Mouse (Mus musculus) spleen, postnatal 14 days (tissue): Measurements from ENCODE around the gene Ccl9.
"Not testable (repeated sequence)": the region's sequence is repeated elsewhere in the genome, so short reads cannot be mapped to it uniquely, and the experiment has no call there.

Source experiments
- DNase-seq, 2 experiments: peaks; one replicate each; pipeline ENCODE4 v3.0.0; 2021 to 2022; ENCODE audit warnings: low spot score in 2 of 2

The Ccl9 gene

DNA sequence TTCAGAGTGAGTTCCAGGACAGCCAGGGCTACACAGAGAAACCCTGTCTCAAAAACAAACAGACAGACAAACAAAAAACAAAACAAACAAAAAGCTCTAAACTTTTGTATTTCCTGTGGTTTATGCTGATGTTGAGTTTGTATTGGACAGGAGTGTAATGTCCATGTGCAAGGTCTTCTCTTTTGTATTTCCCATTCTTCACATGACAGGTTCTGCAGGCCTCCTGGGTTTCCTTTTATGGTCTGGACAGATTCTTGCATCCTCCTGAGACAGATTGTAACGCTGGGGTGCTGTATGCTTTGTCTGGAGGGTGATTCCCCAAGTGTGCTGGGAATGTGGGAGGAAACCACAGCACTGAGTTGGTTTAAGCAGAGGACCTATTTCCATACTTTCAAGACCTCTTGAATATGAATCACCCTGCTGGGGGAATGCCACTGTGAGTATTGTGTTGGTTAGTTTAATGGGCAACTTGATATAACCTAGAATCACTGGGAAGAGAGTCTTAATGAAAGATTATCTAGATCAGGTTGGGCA is 2.3 kb upstream of the Ccl9 start:
- no peak for DNase-seq

DNA sequence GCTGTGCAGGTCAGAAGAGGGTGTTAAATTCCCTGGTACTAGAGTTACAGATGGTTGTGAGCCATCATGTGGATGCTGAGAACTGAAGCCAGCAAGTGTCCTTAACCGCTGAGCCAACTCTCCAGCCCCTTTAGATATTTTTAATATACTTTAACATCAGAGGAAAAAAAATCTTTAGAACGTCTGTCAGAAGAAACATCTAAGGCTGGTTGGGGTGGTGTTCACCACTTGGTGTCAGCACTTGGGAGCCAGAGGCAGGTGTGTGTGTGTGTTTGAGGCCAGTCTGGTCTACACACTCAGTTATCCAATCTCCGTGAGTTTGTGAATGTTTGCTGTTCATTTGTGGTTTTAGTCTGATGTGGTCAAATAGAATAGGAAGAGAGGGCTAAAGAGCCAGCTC is 563 bp upstream of the Ccl9 start:
- no peak for DNase-seq

DNA sequence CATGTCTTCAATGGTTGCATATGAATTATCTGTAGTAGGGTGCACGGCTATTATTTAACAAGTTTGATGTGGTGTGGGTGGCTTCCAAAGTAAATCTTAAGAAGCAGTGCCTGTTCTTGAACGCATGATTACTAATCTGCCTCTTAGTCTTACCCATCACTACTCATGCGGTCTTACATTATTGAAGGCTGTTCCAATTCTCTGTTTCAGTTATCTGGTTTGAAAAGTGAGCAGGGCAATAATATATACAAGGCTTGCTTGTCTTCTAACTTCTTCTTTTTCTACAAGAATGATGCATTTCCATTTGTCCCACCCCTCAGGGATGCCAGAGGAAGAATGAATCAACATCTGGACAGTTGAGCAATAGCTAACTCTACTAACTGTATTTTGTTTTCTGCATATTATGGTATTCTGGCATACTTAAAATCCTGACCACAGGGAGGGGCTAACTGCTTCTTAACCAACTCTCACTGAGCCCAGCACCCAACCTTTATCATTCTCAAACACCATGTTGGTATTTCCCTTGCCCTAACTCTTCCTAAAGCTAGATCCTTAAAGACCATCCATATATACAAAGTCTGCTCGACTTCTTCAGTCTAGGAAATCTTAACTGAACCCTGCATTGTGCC is 1.4 kb downstream of the Ccl9 start:
- no peak for DNase-seq

DNA sequence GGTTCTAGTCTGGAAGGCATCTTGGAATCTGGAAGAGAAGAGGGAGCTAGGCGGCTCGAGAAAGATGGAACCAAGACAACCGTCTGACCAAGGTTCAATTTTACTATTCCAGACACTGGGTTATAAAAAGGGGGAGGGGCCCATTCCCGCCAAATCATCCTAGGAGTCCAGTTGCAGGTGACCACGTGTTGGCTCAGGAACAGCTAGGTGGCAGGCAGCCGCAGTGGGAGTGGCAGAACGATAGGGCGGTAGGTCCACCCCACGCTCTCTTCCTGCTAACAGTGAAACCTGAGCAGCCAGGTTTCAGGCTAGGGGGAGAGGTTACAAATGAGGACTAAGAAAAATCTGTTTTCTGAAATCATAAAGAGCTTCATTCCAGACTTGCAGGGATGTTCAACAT is 5.6 kb downstream of the Ccl9 start:
- no peak for DNase-seq

DNA sequence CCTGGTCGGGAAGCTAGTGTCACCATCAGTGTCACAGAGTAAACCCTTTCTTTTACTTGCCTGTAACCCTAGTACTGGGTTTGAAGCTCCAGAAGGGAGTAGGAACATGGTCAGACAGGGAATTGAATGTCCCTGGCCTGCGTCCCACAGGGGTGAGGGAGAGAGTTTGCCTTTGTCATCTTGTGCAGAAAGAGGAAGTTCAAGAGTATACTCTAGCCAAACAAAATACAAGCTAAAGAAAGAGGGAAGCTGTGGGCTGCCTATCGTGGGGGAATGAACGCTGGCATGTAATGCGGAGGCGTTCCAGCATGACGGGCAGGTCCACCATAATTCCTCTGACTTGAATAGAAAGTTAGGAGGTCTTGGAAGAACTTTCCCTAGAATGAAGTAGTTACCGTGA is 6.2 kb downstream of the Ccl9 start:
- no peak for DNase-seq

DNA sequence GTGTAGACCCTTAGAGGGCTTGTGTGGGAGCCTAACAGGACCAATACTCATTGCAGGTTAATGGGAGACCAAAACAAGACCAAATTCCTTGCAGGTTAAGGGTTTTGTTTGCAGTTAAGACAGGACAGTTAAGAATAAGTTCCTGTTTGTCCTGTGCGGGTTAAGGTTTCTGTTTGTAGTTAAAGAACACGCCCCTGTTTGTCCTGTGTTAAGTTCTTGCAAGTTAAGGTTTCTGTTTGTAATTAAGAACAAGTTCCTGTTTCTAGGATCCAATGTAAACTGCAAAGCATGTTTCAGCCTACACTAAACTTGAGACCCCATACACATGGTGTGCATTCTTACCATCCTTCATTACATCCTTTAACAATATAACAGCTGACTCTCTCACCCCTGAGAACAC is 8.2 kb downstream of the Ccl9 start:
- DNase-seq: no peak

DNA sequence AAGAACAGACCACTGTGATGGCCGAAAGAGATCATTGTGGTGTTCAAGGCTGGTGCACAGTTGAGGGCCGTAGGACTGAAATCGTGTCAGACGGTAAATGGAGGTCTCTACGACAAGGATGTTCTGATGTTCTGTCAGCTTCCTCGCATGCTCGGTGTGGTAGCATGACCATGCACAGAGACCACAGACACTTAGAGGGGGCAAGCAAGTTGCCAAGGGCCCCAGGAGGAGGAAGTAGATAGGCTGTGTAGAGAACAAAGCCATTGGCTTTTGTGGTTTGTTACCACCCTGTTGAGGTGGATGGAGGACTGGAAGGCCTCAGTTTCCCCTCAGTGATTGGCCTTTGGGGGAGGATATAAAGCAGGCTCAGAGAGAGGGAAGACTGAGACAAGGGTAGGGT is 9.2 kb downstream of the Ccl9 start:
- no peak for DNase-seq

DNA sequence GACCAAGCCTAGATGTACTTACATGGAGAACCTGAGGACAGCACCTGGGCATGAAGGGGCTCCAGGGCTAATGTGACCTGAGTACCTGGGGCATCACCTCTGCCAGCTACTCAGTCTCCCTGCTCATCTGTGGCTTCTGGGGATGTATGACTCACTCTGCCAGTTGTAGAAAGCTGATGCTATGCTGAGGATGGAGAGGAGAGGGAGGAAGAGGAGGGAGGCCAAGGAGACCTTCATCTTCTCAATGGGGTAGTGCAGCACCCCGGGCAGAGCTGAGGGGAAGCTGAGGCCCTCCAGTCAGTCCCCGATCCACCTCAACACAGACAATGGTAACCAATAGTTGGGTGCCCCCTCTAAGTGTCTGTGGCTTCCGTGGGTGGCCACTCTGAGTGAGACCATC is 9.7 kb downstream of the Ccl9 start:
- DNase-seq: no peak

DNA sequence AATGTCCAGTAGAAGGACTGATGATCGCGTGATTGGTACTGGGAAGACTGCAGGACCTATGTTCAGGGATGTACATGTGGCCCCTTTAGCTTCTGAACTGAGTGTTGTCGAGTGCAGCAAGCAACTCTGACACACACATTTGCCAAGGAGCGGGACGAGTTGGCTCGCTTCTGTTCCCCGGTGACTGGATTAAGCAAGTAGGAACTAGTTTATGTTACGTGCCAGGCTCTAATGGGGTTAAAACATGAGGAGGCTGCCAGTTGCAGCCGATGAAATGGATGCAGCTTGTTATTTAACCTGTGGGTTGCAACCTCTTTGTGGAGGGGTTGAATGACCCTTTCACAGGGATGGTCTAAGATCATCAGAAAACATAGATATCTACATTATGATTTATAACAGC is 10.4 kb downstream of the Ccl9 start:
- DNase-seq: no peak

DNA sequence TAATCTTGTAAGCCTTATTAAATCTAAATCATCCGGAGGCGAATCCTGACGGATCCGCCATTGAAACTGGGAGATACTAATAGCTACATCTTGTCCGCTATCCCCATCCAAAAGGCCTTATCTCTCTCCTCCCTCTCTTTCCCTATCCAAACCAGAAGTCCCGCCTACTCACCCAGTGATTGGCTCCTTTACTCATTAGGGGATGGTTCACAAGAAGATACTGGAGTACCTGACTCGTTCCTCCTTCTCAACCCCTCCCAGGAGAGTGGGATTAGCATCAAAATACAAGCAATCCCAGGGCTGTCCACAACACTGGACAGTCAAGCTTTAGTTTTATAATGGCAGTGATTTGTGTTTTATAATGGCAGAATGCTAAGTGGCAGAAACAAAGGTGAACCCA is 11.1 kb downstream of the Ccl9 start:
- DNase-seq: no peak

DNA sequence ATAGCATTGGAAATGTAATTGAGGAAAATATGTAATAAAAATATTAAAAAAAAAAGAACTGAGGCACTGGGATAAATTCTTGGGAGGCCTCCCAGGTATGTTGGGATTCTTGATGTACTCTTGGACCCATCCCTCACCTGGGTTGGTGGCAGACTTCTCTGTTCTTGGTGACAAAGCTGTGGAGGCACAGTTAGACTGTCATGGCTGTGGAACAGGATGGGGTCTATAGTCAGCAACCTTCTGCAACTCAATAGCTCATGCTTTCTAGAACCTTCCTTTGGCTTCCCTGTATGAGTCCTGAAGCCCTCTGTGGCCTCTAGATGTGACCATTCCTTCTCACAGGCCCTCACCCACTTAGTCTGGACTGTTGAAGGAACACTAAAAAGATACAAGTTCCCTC is 11.8 kb downstream of the Ccl9 start:
- no peak for DNase-seq

DNA sequence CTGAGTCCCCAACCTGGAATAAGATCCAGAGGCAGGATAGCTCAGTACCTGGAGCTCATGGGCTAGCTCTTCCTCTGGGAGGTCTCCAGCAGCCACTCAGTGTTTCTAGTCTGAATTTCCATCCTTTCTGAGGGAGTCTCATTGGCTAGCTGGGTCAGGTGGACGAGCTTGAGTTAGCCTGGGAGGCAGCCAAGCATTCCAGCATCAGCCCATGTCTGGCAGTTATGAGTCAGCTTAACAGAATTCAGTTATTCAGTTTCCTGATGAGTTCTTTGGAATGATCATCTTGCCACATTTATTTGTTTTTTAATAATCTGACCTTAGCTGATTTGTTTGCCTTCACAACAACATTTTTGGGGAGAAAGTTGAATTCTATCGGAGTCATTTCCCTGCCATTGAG is 14.7 kb downstream of the Ccl9 start:
- DNase-seq: no peak

DNA sequence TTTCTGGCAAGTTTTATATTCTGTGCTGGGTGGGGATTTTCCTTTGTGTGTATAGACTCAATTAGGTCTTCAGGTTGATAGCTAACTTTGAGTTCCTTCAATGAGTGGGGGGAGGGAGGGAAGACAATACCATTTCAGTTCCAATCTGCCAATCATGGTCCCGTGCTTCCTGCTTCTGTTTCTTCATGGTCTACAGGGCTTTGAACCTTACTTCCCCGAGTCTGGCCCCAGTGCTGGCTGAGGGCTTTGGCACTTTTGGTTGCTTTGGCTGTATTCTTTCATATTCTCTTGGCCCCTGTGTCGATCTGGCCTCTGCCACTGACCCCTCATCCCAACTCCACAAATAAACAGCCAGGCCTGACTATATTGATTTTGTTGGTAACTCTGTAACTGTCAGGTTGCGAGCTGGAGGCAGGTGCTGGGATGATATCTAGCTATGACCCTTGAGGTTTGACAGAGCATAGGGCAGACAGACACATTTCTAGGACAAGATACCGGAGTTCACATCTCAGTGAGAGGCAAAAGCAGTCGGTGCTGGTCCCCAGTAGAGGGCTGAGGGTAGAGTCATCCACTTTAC is 16.0 kb downstream of the Ccl9 start:
- DNase-seq: no peak

DNA sequence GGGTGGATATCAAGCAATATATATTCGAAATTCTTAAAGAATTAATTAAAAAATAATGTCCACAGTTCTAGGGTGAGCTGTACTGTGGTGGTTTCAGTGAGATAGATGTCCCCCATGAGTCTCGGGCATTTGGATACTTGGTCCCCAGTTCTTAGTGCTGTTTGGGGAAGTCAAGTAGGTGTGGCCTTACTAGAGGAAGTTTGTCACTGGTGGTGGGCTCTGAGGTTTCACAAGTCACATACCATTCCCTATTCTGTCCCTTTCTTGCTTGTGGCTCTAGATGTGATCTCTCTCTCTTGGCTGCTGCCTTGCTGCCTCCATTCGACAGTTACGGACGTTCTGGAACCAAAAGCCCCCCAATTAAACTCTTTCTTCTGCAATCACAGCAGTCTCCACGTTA is 18.0 kb downstream of the Ccl9 start:
- no peak for DNase-seq

DNA sequence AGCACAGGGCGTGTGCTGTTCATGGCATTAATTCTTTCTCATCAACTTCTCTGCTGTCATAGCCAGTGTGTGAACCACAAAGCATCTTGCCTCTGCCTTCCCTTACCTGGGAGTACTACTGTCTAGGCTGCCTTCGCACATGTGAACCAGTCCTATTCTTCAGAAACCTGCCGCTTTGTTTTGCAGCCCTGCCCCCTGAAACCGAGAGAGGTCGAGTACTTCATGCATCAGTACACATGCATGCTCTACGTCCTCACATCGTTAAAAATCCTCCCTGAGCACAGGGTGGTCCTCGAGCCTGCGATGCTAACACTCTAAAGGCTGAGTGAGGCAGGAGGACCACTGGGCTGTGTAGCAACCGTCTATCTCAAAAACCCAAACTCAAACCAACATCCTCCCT is 21.4 kb downstream of the Ccl9 start:
- no peak for DNase-seq

DNA sequence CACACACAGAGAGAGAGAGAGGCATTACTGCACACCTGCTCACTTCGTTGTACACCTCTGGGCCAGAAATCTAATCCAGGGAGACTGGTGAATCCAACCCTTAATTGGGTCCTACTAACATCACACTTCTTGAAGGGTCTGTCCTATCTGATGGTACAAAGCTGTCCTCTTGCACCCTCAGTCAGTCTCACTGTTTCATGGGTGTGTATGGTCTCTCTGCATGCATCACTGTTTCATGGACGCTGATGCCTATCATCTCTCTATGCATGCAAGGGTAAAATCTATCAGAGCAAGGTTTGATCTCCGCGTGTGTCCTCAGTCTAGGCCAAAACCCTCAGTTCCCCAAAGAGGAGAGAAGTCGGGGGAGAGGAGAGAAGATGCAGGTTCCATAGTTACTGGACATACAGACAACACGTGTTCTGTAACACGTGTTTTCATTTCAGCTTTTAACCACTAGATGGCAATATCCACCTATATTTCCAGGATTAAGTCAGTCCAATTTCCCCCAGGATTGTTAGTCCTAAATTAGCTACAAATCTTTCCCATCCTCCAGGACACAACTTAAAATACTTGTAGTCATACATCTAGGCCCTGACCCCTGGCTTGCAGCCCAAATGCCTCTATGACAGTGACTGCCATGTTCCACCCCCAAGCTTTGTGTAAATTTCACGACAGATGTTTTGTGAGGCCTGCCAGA is 22.2 kb downstream of the Ccl9 start:
- DNase-seq: no peak

DNA sequence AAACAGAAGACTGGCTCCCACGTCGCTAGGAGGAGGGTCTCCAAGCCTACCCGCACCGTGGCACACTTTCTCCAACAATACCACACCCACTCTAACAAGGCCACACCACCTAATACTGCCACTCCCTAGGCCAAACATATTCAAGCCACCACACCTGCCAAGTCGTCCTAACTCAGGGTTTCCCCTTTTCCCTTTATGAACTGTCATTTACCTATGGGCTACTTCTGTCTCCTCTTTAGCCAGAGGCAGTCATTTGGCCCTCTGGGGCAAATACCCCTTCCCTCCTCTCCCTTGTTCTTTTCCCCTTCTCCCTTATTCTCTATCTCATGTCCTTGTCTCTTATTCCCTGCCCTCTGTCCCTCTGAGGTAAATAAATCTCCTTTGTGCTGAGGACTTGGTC is 26.8 kb downstream of the Ccl9 start:
- no peak for DNase-seq

DNA sequence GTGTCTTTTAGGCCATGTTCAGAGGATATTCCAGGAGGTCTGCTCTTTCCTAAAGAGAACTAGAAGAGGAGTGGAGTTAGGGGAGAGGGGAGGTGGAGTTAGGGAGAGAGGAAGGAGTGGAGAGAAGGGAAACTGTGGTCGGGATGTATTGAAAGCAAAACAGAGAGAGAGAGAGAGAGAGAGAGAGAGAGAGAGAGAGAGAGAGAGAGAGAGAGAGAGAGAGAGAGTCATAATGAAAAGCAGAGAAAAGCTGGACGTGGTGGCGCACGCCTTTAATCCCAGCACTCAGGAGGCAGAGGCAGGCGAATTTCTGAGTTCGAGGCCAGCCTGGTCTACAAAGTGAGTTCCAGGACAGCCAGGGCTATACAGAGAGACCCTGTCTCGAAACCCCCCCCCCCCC is 27.4 kb downstream of the Ccl9 start:
- DNase-seq: not testable (repeated sequence)

DNA sequence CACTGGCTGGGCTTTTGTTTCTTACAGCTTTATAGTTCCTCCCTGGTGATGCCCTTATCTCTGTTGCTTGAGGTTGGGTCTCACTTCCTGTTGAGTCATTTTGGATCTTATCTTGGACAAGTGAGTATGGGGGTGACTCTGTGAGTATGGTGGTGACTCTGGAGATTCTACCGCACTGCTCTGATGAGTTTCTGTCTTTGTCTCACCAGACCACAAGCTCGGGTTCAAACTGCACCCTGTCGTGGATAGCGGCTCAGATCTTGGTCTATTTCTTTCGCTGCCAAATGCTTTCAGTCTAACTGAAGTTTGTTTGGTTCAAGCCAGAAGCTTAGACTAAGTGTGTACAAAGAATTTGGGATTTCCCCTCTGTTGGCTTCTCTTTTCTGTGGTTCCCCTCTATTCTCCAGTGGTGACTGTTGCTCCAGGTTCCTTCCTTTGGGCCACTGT is 28.2 kb downstream of the Ccl9 start:
- no peak for DNase-seq

DNA sequence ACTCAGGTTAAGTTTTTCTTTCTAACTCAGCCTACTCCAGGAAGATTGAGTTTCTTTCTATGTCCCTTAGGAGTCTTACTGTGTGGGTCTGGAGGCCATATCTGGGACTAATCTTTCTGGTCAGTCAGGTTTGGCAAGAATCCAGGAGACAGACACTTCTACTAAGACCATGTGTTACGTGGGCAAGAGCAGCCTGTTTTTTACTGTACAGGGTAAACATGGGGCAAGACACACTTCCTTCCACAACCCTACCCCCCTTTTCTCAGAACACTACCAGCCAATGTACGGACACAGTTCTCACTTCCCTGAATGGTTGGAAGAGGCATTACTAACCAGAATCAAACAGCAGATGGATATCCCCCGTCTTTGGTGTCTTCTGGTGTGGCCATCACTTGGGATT is 34.2 kb downstream of the Ccl9 start:
- DNase-seq: no peak

DNA sequence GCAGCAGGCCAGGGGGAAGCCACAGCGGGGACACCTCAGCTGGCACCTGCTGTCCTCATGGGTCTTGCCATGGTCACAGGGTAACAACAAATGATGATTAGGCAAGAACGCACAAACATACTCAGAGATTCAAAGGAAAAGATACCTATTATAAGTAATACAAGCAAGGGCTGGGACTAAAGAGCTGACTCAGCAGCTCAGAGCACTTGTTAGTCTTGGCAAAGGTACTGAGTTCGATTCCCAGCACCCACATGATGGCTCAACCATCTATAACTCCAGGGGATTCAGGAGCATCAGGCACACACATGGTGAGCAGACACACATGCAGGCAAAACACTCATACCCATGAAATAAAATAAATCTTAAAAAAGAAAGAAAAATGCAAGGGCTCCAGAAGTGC is 37.0 kb downstream of the Ccl9 start:
- no peak for DNase-seq

DNA sequence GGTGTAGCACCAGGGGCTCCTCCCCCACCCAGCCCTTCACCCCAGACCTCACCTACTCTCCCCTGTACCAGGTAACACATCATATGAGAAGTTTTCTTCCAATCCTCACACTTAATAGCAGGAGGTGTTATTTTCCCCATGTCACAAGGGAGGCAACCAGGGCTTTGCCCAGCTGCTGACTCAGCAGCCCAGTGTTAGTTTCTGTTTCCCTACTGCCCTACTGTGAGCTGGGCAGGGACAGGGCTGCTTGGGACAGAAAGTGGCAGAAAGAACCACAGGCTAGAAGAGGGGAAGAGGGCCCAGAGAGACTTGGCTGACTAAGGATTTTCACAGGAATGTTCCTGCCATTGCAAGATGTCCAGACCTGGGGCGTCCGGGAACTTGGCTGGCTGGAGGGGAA is 37.5 kb downstream of the Ccl9 start:
- DNase-seq: no peak

DNA sequence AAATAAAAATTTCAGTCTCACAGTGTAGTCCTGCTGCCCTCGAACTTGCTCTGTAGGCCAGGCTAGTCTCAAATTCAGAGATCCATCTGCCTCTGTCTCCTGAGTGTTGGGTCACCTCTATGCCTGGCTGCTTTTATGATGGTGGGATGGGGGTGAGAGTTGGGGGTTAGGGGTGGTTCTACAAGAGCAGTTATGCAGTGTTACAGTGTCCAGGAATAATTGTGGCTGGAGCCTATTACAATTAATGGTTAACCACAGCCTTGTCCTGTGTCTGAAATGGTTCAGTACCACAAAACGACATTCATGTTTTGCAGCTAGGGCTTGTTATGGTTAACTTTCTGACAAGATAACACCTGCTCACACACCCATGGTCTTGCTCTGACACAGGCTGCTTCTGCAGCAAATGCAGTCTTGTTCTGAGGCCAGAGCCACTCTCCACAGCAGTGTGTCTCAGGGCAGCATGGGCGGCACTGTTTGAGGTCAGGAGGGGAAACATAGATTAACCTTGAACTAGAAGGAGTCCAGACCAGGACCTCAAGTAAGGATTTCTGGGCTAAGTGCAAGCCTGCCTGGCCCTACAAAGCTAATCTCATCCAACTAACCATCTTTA is 39.6 kb downstream of the Ccl9 start:
- DNase-seq: no peak
